Mouse (Mus musculus): ENCODE data around the gene Mgat1. TPM values are rescaled to one million over a fixed set of nuclear protein-coding genes. Genes with fewer than 3 reads are reported as not detected.

The Mgat1 gene
- total RNA-seq, 2 experiments from 2014 or later, result 64.7 to 66.9 TPM

Other genes with a start within 250 kb of the Mgat1 start
- 1 to 10 TPM; 6.0 to 8.0 TPM for gene 9930111J21Rik2, start 192.9 kb upstream of the Mgat1 start, total RNA-seq (2021)
- gene Tgtp2, start 180.0 kb upstream of the Mgat1 start, total RNA-seq (2021), result 1 to 10 TPM in 1 of 2 experiments, under 1 TPM in 1; 0.28 to 3.8 TPM
- 1 to 10 TPM; 2.3 to 2.7 TPM for gene Ifi47, start 167.6 kb upstream of the Mgat1 start, total RNA-seq (2021)
- gene Olfr1396, start 129.3 kb upstream of the Mgat1 start, total RNA-seq (2021), result 1 to 10 TPM; 1.5 TPM
- gene Olfr1395, start 101.9 kb upstream of the Mgat1 start, total RNA-seq (2021), result not detected
- not detected for gene Olfr1394, start 89.8 kb upstream of the Mgat1 start, total RNA-seq (2021)
- gene Btnl9, start 57.0 kb upstream of the Mgat1 start, total RNA-seq (2021), result 10 to 100 TPM; 34.7 to 38.5 TPM
- 10 to 100 TPM; 25.8 to 26.8 TPM for gene Zfp62, start 40.9 kb upstream of the Mgat1 start, total RNA-seq (2021)
- gene Olfr1393, start 34.1 kb downstream of the Mgat1 start, total RNA-seq (2021), result under 1 TPM in 1 of 2 experiments, not detected in 1; 0.19 TPM
- not detected for gene Olfr1392, start 41.1 kb downstream of the Mgat1 start, total RNA-seq (2021)
- not detected for gene Olfr10, start 60.5 kb downstream of the Mgat1 start, total RNA-seq (2021)
- gene Olfr1391, start 78.6 kb downstream of the Mgat1 start, total RNA-seq (2021), result not detected
- not detected for gene Olfr1390, start 91.0 kb downstream of the Mgat1 start, total RNA-seq (2021)
- gene Olfr1389, start 178.9 kb downstream of the Mgat1 start, total RNA-seq (2021), result not detected
- under 1 TPM in 1 of 2 experiments, not detected in 1; 0.22 TPM for gene Olfr1388, start 192.4 kb downstream of the Mgat1 start, total RNA-seq (2021)
- gene Olfr1387, start 211.2 kb downstream of the Mgat1 start, total RNA-seq (2021), result under 1 TPM; 0.08 to 0.27 TPM
- gene Olfr1386, start 220.9 kb downstream of the Mgat1 start, total RNA-seq (2021), result not detected
- not detected for gene Olfr1385, start 244.9 kb downstream of the Mgat1 start, total RNA-seq (2021)